Mouse (Mus musculus): ENCODE measurements around the gene Junb. TPM values are rescaled to one million over a fixed set of nuclear protein-coding genes. Genes with fewer than 3 reads are reported as not detected.

Junb gene
- polyA plus RNA-seq (2016; fragmentation: Nextera tagmentation; extraction: Ambion mirVana), result 6.0 and 7.5 TPM in 2 replicates

- Histone ChIP-seq H3K27ac (peak within 1 kb of the TSS; percentile 48), H3K27me3 (peaks cover 56% of the 10 kb centered on the region), H3K4me1 (peaks cover 66% of the 10 kb centered on the region), H3K4me3 (peak within 1 kb of the TSS; percentile 48), H3K9me3 (replicated peaks) (no peaks in the 10 kb centered on the region), H3K9ac (peak within 1 kb of the TSS; percentile 63), H3K36me3 (peaks cover 9% of the 10 kb centered on the region; the same call in 1 of the 2 replicates), H3K4me2 (replicated peaks) (peak within 1 kb of the TSS; percentile 95)
- ATAC-seq (ENCODE audit: low FRiP score), result peak; percentile 32
- WGBS, result under 1% methylated on average over 63 of the region's 63 CpGs
Observed at GRCm38 (mm10) chr8:84978248-84978940, at the start of gene Junb. Junb (minus strand) TSS chr8:84978718.

DNA sequence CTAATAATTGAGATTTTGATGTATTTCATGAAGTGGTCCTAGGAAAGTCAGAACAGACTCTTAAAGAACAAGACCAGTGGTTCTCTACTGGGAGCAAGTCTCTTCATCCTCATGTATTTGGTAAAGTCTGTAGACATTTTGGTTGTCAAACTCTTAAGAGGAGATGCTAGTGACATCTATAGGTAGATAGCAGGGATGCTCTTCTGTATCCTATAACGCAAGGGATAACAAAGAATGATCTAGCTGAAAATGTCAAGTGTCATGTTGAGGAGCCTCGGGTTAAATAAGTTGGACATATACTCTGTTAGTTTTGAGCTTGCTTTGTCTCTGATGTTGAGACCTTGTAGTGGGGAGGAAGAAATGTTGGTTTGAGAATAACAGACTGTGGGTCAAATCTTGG, 49.4 kb upstream of the Junb start:
- H3K9ac ChIP-seq, result peak overlapping the region; percentile 99
- peaks cover 40% of the 10 kb centered on the region for H3K4me1 ChIP-seq
- H3K27ac ChIP-seq, result peak overlapping the region; percentile 89; the same call in 1 of the 2 replicates
- H3K36me3 ChIP-seq, result peaks cover 48% of the 10 kb centered on the region
- no peaks in the 10 kb centered on the region for H3K9me3 ChIP-seq (replicated peaks)
- no peaks in the 10 kb centered on the region for H3K27me3 ChIP-seq
- peak overlapping the region; percentile 99 for H3K4me3 ChIP-seq
- H3K4me2 ChIP-seq (replicated peaks), result peak overlapping the region; percentile 78
- 32% methylated on average over 2 of the region's 2 CpGs for WGBS
- no peak for ATAC-seq (ENCODE audit: low FRiP score)

DNA sequence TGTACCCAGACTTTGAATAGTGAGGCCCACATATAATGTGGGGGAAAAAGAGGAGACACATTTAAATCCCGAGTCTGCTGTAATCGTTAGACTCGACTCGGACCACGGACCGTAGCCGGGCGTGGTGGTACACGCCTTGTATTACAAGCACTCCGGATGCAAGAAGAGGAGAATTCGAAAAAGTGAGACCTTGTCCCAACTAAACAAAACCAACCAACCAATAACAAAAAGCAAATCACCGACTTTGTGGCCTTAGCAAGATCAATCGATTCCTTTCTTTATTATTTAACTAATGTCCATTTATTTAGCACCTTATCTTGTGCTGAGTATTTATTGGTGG, 49.0 kb upstream of the Junb start:
- WGBS, result 1% methylated on average over 13 of the region's 13 CpGs
- Histone ChIP-seq H3K27me3 (no peaks in the 10 kb centered on the region), H3K4me1 (peaks cover 40% of the 10 kb centered on the region), H3K9me3 (replicated peaks) (no peaks in the 10 kb centered on the region), H3K27ac (peak overlapping the region; percentile 89), H3K9ac (peak overlapping the region; percentile 99), H3K4me3 (peak overlapping the region; percentile 99), H3K4me2 (replicated peaks) (peak overlapping the region; percentile 78), H3K36me3 (peaks cover 47% of the 10 kb centered on the region)
- ATAC-seq (ENCODE audit: low FRiP score), result no peak

DNA sequence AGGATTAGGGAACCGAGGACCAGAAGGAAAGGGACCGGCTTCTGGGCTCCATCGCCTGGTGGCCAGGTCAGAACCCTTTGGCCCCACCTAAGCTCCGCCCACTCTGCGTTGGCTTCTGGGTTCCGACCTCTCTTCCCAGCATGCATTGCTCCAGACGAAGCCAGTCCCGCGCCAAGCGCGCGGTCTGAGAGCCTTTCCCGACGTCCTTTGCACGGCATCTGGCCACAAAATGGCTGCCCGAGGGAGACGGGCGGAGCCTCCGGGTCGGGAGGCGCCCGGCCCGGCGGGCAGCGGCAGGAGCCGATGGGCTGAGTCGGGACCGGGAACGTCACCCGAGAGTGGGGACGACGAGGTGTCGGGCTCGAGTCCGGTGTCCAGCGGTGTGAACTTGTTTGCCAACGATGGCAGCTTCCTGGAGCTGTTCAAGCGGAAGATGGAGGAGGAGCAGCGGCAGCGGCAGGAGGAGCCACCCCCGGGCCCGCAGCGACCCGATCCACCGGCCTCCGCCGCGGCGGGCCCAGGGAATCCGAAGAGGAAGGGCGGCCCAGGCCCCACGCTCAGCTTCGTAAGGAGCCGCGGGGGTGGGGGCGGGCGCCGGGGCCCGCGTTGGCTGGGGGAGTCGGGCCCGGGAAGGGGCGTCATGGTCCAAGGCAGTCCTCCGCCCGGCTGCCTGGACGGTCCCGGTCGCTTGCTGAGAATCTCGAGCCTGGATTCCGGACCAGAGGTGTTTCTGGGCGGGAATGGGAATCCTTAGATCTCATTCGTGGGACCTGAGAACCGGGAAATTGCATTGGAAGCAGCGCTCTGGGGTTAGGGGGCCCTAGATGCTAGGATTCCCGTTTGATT, 48.4 kb upstream of the Junb start, which contains the start of gene Trir:
Gene Trir (plus strand): TSS at position 154 of the 846 bp plus-strand sequence.
- peak; percentile 77 for ATAC-seq (ENCODE audit: low FRiP score)
- WGBS, result under 1% methylated on average over 73 of the region's 75 CpGs
- peaks cover 47% of the 10 kb centered on the region for H3K36me3 ChIP-seq
- H3K27ac ChIP-seq, result peak within 1 kb of the TSS; percentile 89
- H3K4me3 ChIP-seq, result peak within 1 kb of the TSS; percentile 99
- peaks cover 40% of the 10 kb centered on the region for H3K4me1 ChIP-seq
- no peaks in the 10 kb centered on the region for H3K27me3 ChIP-seq
- H3K9me3 ChIP-seq (replicated peaks), result no peaks in the 10 kb centered on the region
- peak within 1 kb of the TSS; percentile 99 for H3K9ac ChIP-seq
- peak within 1 kb of the TSS; percentile 97 for H3K4me2 ChIP-seq (replicated peaks)

DNA sequence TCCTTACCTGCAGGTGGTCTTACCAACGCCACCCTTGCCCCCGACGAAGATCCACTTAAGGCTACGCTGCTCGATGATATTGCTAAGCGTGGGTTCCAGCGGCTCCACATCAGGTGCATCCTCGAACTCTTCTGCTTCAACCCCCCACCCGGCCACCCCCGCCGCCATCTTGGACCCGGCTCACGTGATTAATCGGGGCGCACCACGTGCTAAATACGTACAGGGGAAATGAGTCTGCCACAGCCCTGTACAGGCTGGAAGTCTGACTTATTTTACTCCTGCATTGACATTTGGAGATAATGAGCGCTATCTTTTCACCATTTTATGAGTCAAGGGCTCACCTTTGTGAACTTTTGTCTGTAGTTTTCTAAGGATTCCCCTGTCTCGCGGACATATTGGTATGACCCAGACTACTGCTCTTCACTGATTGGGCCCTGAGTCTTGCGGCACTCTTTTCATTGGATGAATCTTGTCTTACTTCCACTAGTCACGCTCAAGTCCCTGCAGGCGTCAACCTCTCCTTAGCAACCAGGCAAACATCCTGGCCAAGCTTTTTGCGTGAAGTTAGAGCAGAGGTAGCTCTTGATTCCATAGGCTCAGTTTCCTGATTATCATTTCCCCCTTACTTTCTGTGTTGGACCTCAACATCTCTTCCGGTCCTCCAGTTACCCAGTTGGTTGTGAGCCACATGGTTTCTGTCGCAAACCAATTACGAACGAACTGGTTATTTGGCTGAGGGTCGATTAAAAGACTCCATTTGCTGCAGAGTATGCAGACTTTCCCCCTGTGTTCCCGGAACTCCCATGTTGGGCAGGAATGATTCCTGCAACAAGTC, 46.8 kb upstream of the Junb start, which contains the start of gene Asna1:
Gene Asna1 (minus strand): TSS at position 184 of the 835 bp plus-strand sequence.
- ATAC-seq (ENCODE audit: low FRiP score), result peak; percentile 86
- Histone ChIP-seq H3K27ac (peak within 1 kb of the TSS; percentile 89), H3K9ac (peak within 1 kb of the TSS; percentile 85), H3K4me2 (replicated peaks) (peak within 1 kb of the TSS; percentile 97), H3K4me1 (peaks cover 40% of the 10 kb centered on the region), H3K36me3 (peaks cover 50% of the 10 kb centered on the region), H3K4me3 (peak within 1 kb of the TSS; percentile 91), H3K9me3 (replicated peaks) (no peaks in the 10 kb centered on the region), H3K27me3 (no peaks in the 10 kb centered on the region)
- WGBS, result 8% methylated on average over 30 of the region's 30 CpGs

- WGBS, result 96% methylated on average over 3 of the region's 3 CpGs
- Histone ChIP-seq H3K4me1 (peaks cover 35% of the 10 kb centered on the region), H3K4me3 (peak overlapping the region; percentile 91), H3K27ac (no peak overlapping the region), H3K27me3 (no peaks in the 10 kb centered on the region), H3K9ac (no peak overlapping the region), H3K9me3 (replicated peaks) (no peaks in the 10 kb centered on the region), H3K36me3 (peaks cover 51% of the 10 kb centered on the region), H3K4me2 (replicated peaks) (peak overlapping the region; percentile 97)
- ATAC-seq (ENCODE audit: low FRiP score), result no peak
Observed at GRCm38 (mm10) chr8:85023846-85024245, 45.3 kb upstream of the Junb start.

GRCm38 (mm10) chr8:85021514-85022055, 43.1 kb upstream of the Junb start:
- H3K36me3 ChIP-seq, result peaks cover 67% of the 10 kb centered on the region
- H3K9me3 ChIP-seq (replicated peaks), result no peaks in the 10 kb centered on the region
- no peak overlapping the region for H3K27ac ChIP-seq
- H3K4me3 ChIP-seq, result no peak overlapping the region
- 91% methylated on average over 3 of the region's 3 CpGs for WGBS
- ATAC-seq (ENCODE audit: low FRiP score), result no peak
- H3K9ac ChIP-seq, result no peak overlapping the region
- H3K4me2 ChIP-seq (replicated peaks), result no peak overlapping the region
- H3K4me1 ChIP-seq, result peaks cover 23% of the 10 kb centered on the region
- no peaks in the 10 kb centered on the region for H3K27me3 ChIP-seq

DNA sequence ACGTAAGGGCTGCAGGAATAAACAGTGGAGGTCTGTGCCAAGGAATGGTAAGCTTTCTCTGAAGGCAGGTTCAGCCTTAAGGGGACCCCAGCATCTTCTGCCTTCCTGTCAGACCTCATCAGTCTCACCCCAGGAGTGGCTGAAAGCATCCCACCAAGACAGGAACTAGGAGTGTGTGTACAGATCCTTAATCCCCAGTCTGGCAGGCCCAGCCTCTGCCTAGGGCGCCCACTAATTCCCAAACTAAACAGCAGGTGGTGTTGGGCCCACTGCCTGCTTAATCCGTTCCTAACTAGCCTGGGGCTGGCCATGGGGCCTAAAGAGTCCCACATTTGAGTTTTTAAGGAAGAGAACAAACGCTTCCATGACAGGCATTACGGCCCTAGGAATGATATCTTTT, 38.7 kb upstream of the Junb start:
- WGBS, result 55% methylated on average over 5 of the region's 5 CpGs
- Histone ChIP-seq H3K4me3 (no peak overlapping the region), H3K9me3 (replicated peaks) (no peaks in the 10 kb centered on the region), H3K27me3 (peaks cover 32% of the 10 kb centered on the region), H3K36me3 (peaks cover 49% of the 10 kb centered on the region), H3K9ac (no peak overlapping the region), H3K4me1 (no peaks in the 10 kb centered on the region), H3K27ac (no peak overlapping the region), H3K4me2 (replicated peaks) (no peak overlapping the region)
- no peak for ATAC-seq (ENCODE audit: low FRiP score)

DNA sequence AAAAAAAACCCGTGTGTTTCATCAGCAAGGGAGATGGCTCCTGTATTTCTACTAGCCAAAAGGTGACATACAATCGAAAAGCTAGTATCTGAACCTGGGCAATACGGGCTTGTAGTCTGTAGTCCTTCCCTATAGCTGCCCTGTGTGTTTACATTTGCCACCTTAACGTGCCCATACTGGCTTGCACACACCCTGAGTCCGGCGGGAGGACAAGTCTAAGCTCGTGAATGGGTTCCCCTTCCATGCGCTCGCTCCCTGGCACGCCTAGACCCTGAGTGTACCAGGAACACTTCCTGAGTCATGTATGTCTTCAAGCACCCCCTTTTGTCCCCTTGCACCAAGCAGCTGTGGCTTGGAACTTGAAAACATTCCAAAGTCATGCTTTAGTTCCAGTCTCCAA, 38.2 kb upstream of the Junb start:
- no peak for ATAC-seq (ENCODE audit: low FRiP score)
- H3K36me3 ChIP-seq, result peaks cover 44% of the 10 kb centered on the region
- WGBS, result 77% methylated on average over 10 of the region's 10 CpGs

DNA sequence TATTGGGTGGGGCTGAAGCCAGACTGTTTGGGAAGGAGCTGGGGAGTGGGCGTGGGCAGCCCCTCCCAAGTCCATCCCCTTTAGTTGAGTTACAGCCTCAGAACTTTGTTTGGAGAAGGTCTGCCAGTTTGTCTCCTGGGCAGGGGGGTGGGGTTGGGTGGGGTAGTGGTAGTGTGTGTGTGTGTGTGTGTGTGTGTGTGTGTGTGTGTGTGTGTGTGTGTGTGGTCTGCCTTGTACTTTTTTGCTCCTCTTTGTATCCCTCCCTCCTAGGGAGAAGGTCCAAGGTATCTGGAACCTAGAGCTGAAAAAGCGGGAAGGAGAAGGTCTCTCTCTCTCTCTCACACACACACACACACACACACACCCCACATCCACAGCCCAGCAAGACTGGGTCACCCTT, 35.9 kb upstream of the Junb start, which contains the start of gene Best2:
Gene Best2 (minus strand): TSS at position 101 of the 400 bp plus-strand sequence.
- H3K36me3 ChIP-seq, result peaks cover 22% of the 10 kb centered on the region
- peaks cover 53% of the 10 kb centered on the region for H3K27me3 ChIP-seq
- H3K9ac ChIP-seq, result peak within 1 kb of the TSS; percentile 20; the same call in 1 of the 2 replicates
- peak within 1 kb of the TSS; percentile 19 for H3K4me3 ChIP-seq
- no peaks in the 10 kb centered on the region for H3K9me3 ChIP-seq (replicated peaks)
- H3K27ac ChIP-seq, result no peak within 1 kb of the TSS
- 42% methylated on average over 1 of the region's 2 CpGs for WGBS
- no peaks in the 10 kb centered on the region for H3K4me1 ChIP-seq
- ATAC-seq (ENCODE audit: low FRiP score), result no peak
- peak within 1 kb of the TSS; percentile 50 for H3K4me2 ChIP-seq (replicated peaks)

More for the DNA sequence above, 38.2 kb upstream of the Junb start:
- Histone ChIP-seq H3K4me2 (replicated peaks) (no peak overlapping the region), H3K27me3 (peaks cover 37% of the 10 kb centered on the region), H3K4me1 (no peaks in the 10 kb centered on the region), H3K4me3 (no peak overlapping the region), H3K27ac (no peak overlapping the region), H3K9me3 (replicated peaks) (no peaks in the 10 kb centered on the region), H3K9ac (no peak overlapping the region)

DNA sequence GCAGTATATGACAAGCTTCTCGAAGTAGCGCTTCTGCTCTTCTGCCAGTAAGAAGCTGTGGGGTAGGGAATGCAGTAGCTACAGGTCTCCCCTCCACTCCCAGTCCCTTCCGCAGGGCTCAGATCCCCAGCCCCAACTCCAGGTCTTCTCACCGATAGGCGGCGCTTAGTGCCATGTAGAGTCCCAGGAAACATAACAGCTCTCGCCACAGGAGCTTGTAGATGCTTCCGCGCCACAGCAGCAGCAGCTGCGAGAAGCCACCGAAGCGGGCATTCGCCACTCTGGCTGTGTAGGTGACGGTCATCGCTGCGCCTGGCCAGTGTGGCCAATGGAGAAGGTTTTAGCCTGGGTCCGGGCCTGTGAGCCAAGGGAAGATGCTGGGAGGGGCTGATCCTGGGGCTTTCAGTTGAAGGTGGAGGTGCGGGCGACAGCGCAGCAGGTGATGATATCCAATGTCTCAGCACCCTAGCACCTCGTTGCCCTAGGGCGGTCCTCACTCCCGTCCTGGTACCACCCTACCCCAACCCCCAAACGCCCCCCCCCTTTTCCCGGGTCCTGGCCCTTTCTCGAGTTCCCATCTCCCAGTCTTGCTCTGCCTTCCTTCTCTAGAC, 34.8 kb upstream of the Junb start:
- no peak overlapping the region for H3K27ac ChIP-seq
- no peaks in the 10 kb centered on the region for H3K9me3 ChIP-seq (replicated peaks)
- peak overlapping the region; percentile 19 for H3K4me3 ChIP-seq
- H3K9ac ChIP-seq, result peak overlapping the region; percentile 20; the same call in 1 of the 2 replicates
- H3K36me3 ChIP-seq, result peaks cover 11% of the 10 kb centered on the region
- no peaks in the 10 kb centered on the region for H3K4me1 ChIP-seq
- H3K4me2 ChIP-seq (replicated peaks), result peak overlapping the region; percentile 50
- peak; percentile 52 for ATAC-seq (ENCODE audit: low FRiP score)
- H3K27me3 ChIP-seq, result peaks cover 64% of the 10 kb centered on the region
- 5% methylated on average over 24 of the region's 26 CpGs for WGBS

All from hindbrain, embryonic 12.5 days (tissue).